Mouse (Mus musculus): ENCODE measurements around the gene Ralgapa1. TPM values are rescaled to one million over a fixed set of nuclear protein-coding genes. Genes with fewer than 3 reads are reported as not detected.
"Not testable (repeated sequence)": the region's sequence is repeated elsewhere in the genome, so short reads cannot be mapped to it uniquely, and the experiment has no call there.

Ralgapa1 gene
- polyA plus RNA-seq, 1 experiment from 2014 or later, result 20.4 TPM

DNA sequence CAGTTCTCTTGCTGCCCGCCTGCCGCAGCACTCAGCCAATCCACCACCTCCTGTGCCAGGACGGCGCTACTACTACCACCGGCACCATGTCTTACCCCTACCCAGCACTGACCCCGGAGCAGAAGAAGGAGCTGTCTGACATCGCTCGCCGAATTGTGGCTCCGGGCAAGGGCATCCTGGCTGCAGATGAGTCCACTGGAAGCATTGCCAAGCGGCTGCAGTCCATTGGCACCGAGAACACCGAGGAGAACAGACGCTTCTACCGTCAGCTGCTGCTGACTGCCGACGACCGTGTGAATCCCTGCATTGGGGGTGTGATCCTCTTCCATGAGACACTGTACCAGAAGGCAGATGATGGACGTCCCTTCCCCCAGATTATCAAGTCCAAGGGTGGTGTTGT, 255.8 kb downstream of the Ralgapa1 start, which contains the start of gene Aldoart2:
Aldoart2 (plus strand) TSS at position 34 of the 400 bp plus-strand sequence.
- Histone ChIP-seq H3K4me2 (no peak within 1 kb of the TSS), H3K9me3 (replicated peaks) (no peaks in the 10 kb centered on the region), H3K27me3 (replicated peaks) (no peaks in the 10 kb centered on the region), H3K4me3 (no peak within 1 kb of the TSS), H3K36me3 (no peaks in the 10 kb centered on the region), H3K9ac (no peak within 1 kb of the TSS), H3K27ac (ENCODE audit: poor library complexity, severe bottlenecking) (no peak within 1 kb of the TSS), H3K4me1 (replicated peaks) (no peaks in the 10 kb centered on the region)
- 91% methylated on average over 19 of the region's 19 CpGs for WGBS
- ATAC-seq (ENCODE audit: insufficient number of reproducible peaks, low FRiP score), result no peak

GRCm38 (mm10) chr12:55564187-55564963, 256.6 kb downstream of the Ralgapa1 start:
- H3K4me1 ChIP-seq (replicated peaks), result no peaks in the 10 kb centered on the region
- H3K27me3 ChIP-seq (replicated peaks), result no peaks in the 10 kb centered on the region
- no peaks in the 10 kb centered on the region for H3K9me3 ChIP-seq (replicated peaks)
- H3K27ac ChIP-seq (ENCODE audit: poor library complexity, severe bottlenecking), result no peak overlapping the region
- H3K4me2 ChIP-seq, result no peak overlapping the region
- no peak overlapping the region for H3K4me3 ChIP-seq
- 80% methylated on average over 9 of the region's 9 CpGs for whole genome bisulfite sequencing
- ATAC-seq (ENCODE audit: insufficient number of reproducible peaks, low FRiP score), result no peak
- H3K36me3 ChIP-seq, result no peaks in the 10 kb centered on the region
- H3K9ac ChIP-seq, result no peak overlapping the region

GRCm38 (mm10) chr12:55563742-55564141, 257.2 kb downstream of the Ralgapa1 start:
- H3K4me3 ChIP-seq, result no peak overlapping the region
- no peak overlapping the region for H3K9ac ChIP-seq
- no peaks in the 10 kb centered on the region for H3K36me3 ChIP-seq
- no peak for ATAC-seq (ENCODE audit: insufficient number of reproducible peaks, low FRiP score)
- H3K27me3 ChIP-seq (replicated peaks), result no peaks in the 10 kb centered on the region
- H3K27ac ChIP-seq (ENCODE audit: poor library complexity, severe bottlenecking), result no peak overlapping the region
- H3K4me2 ChIP-seq, result no peak overlapping the region
- no peaks in the 10 kb centered on the region for H3K9me3 ChIP-seq (replicated peaks)
- H3K4me1 ChIP-seq (replicated peaks), result no peaks in the 10 kb centered on the region
- 84% methylated on average over 3 of the region's 3 CpGs for WGBS

GRCm38 (mm10) chr12:55560025-55560690, 260.8 kb downstream of the Ralgapa1 start:
- 14% methylated on average over 19 of the region's 19 CpGs for WGBS
- ATAC-seq (ENCODE audit: insufficient number of reproducible peaks, low FRiP score), result no peak
- Histone ChIP-seq H3K27me3 (replicated peaks) (no peaks in the 10 kb centered on the region), H3K27ac (ENCODE audit: poor library complexity, severe bottlenecking) (no peak overlapping the region), H3K4me3 (peak overlapping the region; percentile 48), H3K4me2 (peak overlapping the region; percentile 82), H3K9ac (0 out of 2 replicates have a peak overlapping the region, but pooled peaks have one; percentile 40), H3K36me3 (no peaks in the 10 kb centered on the region), H3K9me3 (replicated peaks) (no peaks in the 10 kb centered on the region), H3K4me1 (replicated peaks) (no peaks in the 10 kb centered on the region)

GRCm38 (mm10) chr12:55559184-55559855, 261.6 kb downstream of the Ralgapa1 start:
- Histone ChIP-seq H3K4me1 (replicated peaks) (no peaks in the 10 kb centered on the region), H3K9ac (no peak overlapping the region), H3K9me3 (replicated peaks) (no peaks in the 10 kb centered on the region), H3K36me3 (no peaks in the 10 kb centered on the region), H3K4me3 (no peak overlapping the region), H3K27ac (ENCODE audit: poor library complexity, severe bottlenecking) (no peak overlapping the region), H3K4me2 (no peak overlapping the region), H3K27me3 (replicated peaks) (no peaks in the 10 kb centered on the region)
- ATAC-seq (ENCODE audit: insufficient number of reproducible peaks, low FRiP score), result no peak
- 77% methylated on average over 12 of the region's 12 CpGs for WGBS

DNA sequence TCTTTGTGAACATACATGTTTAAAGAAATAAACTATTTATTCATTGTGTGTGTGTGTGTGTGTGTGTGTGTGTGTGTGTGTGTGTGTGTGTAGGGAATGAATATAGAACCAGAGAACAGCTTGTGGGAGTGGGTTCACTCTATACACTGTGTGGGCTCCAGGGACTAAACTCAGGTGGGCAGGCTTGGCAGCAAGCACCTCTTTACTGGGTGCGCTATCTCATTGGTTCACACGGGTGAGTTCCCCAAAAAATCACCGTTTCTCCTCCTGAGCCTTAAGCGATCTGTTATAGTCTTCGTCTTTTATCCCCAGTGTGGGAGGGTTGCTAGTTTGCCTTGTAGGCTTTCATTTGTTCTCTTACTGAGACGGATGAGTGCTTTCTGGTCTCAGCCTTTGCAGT, 263.1 kb downstream of the Ralgapa1 start:
- Histone ChIP-seq H3K36me3 (no peaks in the 10 kb centered on the region), H3K27me3 (replicated peaks) (no peaks in the 10 kb centered on the region), H3K4me3 (no peak overlapping the region), H3K9ac (no peak overlapping the region), H3K27ac (ENCODE audit: poor library complexity, severe bottlenecking) (no peak overlapping the region), H3K9me3 (replicated peaks) (no peaks in the 10 kb centered on the region), H3K4me2 (no peak overlapping the region), H3K4me1 (replicated peaks) (no peaks in the 10 kb centered on the region)
- WGBS, result 79% methylated on average over 6 of the region's 6 CpGs
- no peak for ATAC-seq (ENCODE audit: insufficient number of reproducible peaks, low FRiP score)

DNA sequence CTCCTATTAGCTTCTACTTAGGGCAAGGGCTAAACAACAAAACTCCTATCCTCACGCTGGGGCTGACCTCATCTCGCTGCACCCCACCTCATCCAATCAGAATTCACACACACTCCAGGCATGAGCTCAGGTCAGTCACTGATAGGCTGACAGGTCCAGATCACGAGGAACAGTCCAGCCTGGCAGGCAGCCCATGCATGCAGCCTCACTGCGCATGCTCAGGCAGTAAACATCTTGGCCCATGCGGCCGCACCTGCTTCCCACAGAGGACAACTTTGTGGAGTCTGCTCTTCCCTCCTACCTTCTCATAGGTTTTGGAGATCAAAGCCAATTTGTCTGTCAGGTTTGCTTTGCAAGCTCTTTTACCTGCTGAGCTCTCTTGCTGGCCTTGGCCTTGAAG, 266.1 kb downstream of the Ralgapa1 start:
- not testable (repeated sequence) for ATAC-seq (ENCODE audit: insufficient number of reproducible peaks, low FRiP score)

More for the DNA sequence above, 266.1 kb downstream of the Ralgapa1 start:
- H3K4me3 ChIP-seq; H3K27ac ChIP-seq (ENCODE audit: poor library complexity, severe bottlenecking); H3K27me3 ChIP-seq (replicated peaks); H3K9ac ChIP-seq; H3K36me3 ChIP-seq; H3K4me2 ChIP-seq; H3K4me1 ChIP-seq (replicated peaks): not testable (repeated sequence)
- WGBS, result 78% methylated on average over 6 of the region's 6 CpGs
- H3K9me3 ChIP-seq (replicated peaks), result 0 out of 2 replicates have a peak, but pooled peaks cover 12% of the 10 kb centered on the region

Small RNAs within 50 kb of the gene (microRNA-seq; reads per million reads assigned to microRNA genes)
- 1.9 reads per million for gene Gm23394

Other genes with a start within 250 kb of the Ralgapa1 start
- 0.10 TPM in 1 of 2 replicates, not detected in the other for gene Insm2, start 221.7 kb downstream of the Ralgapa1 start, polyA plus RNA-seq (2016; fragmentation: Nextera tagmentation; extraction: Ambion mirVana)
- 29.6 and 31.7 TPM in 2 replicates for gene Brms1l, start 15.2 kb upstream of the Ralgapa1 start, polyA plus RNA-seq (2016; fragmentation: Nextera tagmentation; extraction: Ambion mirVana)